Mouse (Mus musculus) heart, adult 2 months (tissue): ENCODE data around the gene Dcaf8. TPM values are rescaled to one million over a fixed set of nuclear protein-coding genes. Genes with fewer than 3 reads are reported as not detected.

Experiments used
- DNase-seq, 2 experiments: peaks; one replicate each; pipeline ENCODE4 v3.0.0; 2021
- H3K27ac ChIP-seq: fragments of 200-600 bp; 2 replicates; pipeline ENCODE4 v1.8.1; 2022
- H3K27me3 ChIP-seq: fragments of 200-500 bp; 2 replicates; pipeline ENCODE4 v1.6.1; 2012; ENCODE audit warnings: mild to moderate bottlenecking, low read length, inconsistent platforms, mixed read lengths; ENCODE audit not compliant: control insufficient read depth, insufficient read depth
- H3K36me3 ChIP-seq: fragments of 200-500 bp; 2 replicates; pipeline ENCODE4 v1.6.1; 2012; ENCODE audit warnings: low read length, inconsistent platforms; ENCODE audit not compliant: control insufficient read depth, insufficient read depth
- H3K4me1 ChIP-seq: fragments of 200-500 bp; 2 replicates; pipeline ENCODE4 v1.6.1; 2011; ENCODE audit warnings: low read length; ENCODE audit not compliant: control insufficient read depth, insufficient read depth
- H3K4me3 ChIP-seq: fragments of 200-600 bp; 2 replicates; pipeline ENCODE4 v1.8.1; 2022
- H3K79me2 ChIP-seq: fragments of 200-500 bp; replicated peaks from 2 replicates; pipeline ENCODE4 v1.6.1; 2012; ENCODE audit warnings: mild to moderate bottlenecking, inconsistent platforms, low read length, moderate library complexity, mixed read lengths; ENCODE audit not compliant: control insufficient read depth, insufficient read depth
- H3K9ac ChIP-seq: fragments of 200-500 bp; 2 replicates; pipeline ENCODE4 v1.6.1; 2012; ENCODE audit warnings: low read depth, mild to moderate bottlenecking, control low read depth, inconsistent platforms, low read length, mixed read lengths
- CTCF ChIP-seq: fragments of 200-600 bp; IDR thresholded peaks from 2 replicates; pipeline ENCODE4 v1.8.1; 2022; ENCODE audit warnings: antibody characterized with exemption, mild to moderate bottlenecking, moderate library complexity
- EP300 ChIP-seq: fragments of 200-500 bp; IDR thresholded peaks from 2 replicates; pipeline ENCODE4 v1.6.1; 2011; ENCODE audit warnings: low read depth, low read length, control low read depth; ENCODE audit not compliant: insufficient read depth
- POLR2A ChIP-seq: fragments of 200-500 bp; IDR thresholded peaks from 2 replicates; pipeline ENCODE4 v1.6.1; 2011; ENCODE audit warnings: mild to moderate bottlenecking, low read depth, low read length, control low read depth; ENCODE audit not compliant: insufficient read depth
- WGBS: fragments of 180-500 bp; shearing (Covaris S2); methylation state at CpG from one replicate; pipeline ENCODE4 v1.1.7; 2018; 5-methylcytosine and 5-hydroxymethylcytosine counted together
- intact Hi-C: fragments of 180-260 bp; cut with DNase I; formaldehyde crosslinking; loops from one replicate; pipeline ENCODE4 v1.15.1; 2025
- polyA plus RNA-seq: library from polyadenylated mRNA; depleted of rRNA; stranded (reverse); fragments of >200 nt; gene quantifications from 2 replicates; pipeline ENCODE4 v1.2.3, GENCODE M21; 2012
- total RNA-seq, 2 experiments: library from RNA; stranded (reverse); gene quantifications; 2 replicates each; pipeline ENCODE4 v1.2.3; 2021

The Dcaf8 gene
- total and polyA plus RNA-seq, 3 experiments = 62.7 to 116 (median 100) TPM

DNA sequence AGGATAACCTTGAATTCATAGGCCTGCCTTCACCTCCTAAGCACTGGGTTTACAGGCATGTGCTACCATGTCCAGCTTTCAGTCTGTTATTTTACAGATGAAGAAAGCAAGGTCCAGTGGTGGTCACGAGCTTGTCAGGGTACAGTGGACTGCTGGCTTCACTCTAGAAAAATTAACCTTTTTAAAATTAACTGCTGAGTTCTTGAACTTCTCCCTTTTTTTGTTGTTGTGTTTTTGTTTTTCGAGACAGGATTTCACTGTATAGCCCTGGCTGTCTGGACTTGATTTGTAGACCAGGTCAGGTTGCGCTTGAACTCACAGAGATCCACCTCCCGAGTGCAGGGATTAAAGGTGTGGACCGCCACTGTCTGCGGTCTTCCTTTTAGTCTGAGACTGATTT lies 15.1 kb downstream of the Dcaf8 start:
- TF ChIP-seq EP300 = no peak
- no peak for TF ChIP-seq CTCF
- TF ChIP-seq POLR2A = no peak
- DNase-seq = no peak
- peaks cover 22% of the 10 kb centered on the region for H3K36me3 ChIP-seq
- H3K4me1 ChIP-seq = peaks cover 1% of the 10 kb centered on the region
- no peak overlapping the region for H3K27ac ChIP-seq
- no peaks in the 10 kb centered on the region for H3K27me3 ChIP-seq
- H3K79me2 ChIP-seq = peaks cover 5% of the 10 kb centered on the region; the same call in 1 of the 2 replicates
- 90% methylated on average over 6 of the region's 6 CpGs for WGBS
- no peak overlapping the region for H3K9ac ChIP-seq
- H3K4me3 ChIP-seq = no peak overlapping the region
- intact Hi-C loops = loop anchor here (1.0 to 5.0 kb wide), 4 partner anchors 34 to 147 kb away; no protein-coding TSS in a partner anchor

GRCm38 (mm10) chr1:172167911-172168310 lies 20.0 kb downstream of the Dcaf8 start:
- Histone ChIP-seq H3K9ac (no peak overlapping the region), H3K27ac (no peak overlapping the region), H3K4me1 (peaks cover 2% of the 10 kb centered on the region; the same call in 1 of the 2 replicates), H3K27me3 (no peaks in the 10 kb centered on the region), H3K4me3 (no peak overlapping the region), H3K79me2 (peaks cover 3% of the 10 kb centered on the region), H3K36me3 (peaks cover 13% of the 10 kb centered on the region)
- intact Hi-C loops = no loop called here
- TF ChIP-seq CTCF (no peak), EP300 (no peak), POLR2A (no peak)
- 89% methylated on average over 5 of the region's 5 CpGs for WGBS
- DNase-seq = no peak

- H3K79me2 ChIP-seq = peaks cover 3% of the 10 kb centered on the region
- H3K27ac ChIP-seq = no peak overlapping the region
- no peak overlapping the region for H3K9ac ChIP-seq
- peaks cover 20% of the 10 kb centered on the region for H3K36me3 ChIP-seq
- no peak for DNase-seq
- no peaks in the 10 kb centered on the region for H3K27me3 ChIP-seq
- H3K4me1 ChIP-seq = peaks cover 2% of the 10 kb centered on the region; the same call in 1 of the 2 replicates
- no peak for TF ChIP-seq EP300
- TF ChIP-seq POLR2A = no peak
- TF ChIP-seq CTCF = no peak
- no peak overlapping the region for H3K4me3 ChIP-seq
- WGBS = 89% methylated on average over 5 of the region's 5 CpGs
- intact Hi-C loops = no loop called here
Measured at GRCm38 (mm10) chr1:172169809-172170208, 21.9 kb downstream of the Dcaf8 start.

DNA sequence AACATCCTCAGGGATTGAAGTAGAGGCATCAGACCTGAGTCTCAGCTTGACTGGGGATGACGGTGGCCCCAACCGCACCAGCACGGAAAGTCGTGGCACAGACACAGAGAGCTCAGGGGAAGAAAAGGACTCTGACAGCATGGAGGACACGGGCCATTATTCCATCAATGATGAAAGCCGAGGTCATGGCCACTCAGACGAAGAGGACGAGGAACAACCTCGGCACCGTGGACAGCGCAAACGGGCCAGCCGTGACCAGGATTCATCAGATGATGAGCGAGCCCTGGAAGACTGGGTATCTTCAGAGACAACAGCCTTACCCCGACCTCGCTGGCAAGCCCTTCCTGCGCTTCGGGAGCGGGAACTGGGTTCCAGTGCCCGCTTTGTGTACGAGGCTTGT lies 24.5 kb downstream of the Dcaf8 start:
- Histone ChIP-seq H3K27ac (no peak overlapping the region), H3K4me3 (no peak overlapping the region), H3K27me3 (no peaks in the 10 kb centered on the region), H3K9ac (no peak overlapping the region), H3K4me1 (peaks cover 2% of the 10 kb centered on the region; the same call in 1 of the 2 replicates), H3K36me3 (peaks cover 30% of the 10 kb centered on the region), H3K79me2 (peaks cover 3% of the 10 kb centered on the region)
- 90% methylated on average over 21 of the region's 21 CpGs for WGBS
- DNase-seq = no peak
- TF ChIP-seq POLR2A (no peak), CTCF (no peak), EP300 (no peak)
- intact Hi-C loops = no loop called here

DNA sequence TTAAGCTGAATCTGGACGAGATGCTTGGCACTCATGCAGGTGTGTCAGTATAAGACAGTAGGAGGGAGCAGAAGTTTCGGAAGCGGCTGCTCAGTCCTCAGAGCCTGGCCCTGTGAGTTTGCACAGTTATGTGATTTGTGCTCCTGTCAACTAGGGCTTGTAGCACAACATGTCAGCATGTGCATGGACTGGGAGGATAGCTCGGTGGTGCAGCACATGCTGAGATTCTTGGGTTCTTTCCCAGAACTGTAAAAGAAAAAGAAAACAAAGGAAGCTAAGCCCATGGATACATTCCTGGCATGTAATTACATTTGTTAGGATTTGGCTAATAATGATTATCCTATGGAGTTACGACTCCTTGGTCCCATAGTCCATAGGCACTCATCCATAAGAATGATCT lies 25.3 kb downstream of the Dcaf8 start:
- TF ChIP-seq CTCF = no peak
- no peak for TF ChIP-seq EP300
- TF ChIP-seq POLR2A = no peak
- Histone ChIP-seq H3K36me3 (peaks cover 32% of the 10 kb centered on the region), H3K79me2 (peaks cover 3% of the 10 kb centered on the region), H3K27ac (no peak overlapping the region), H3K4me1 (peaks cover 2% of the 10 kb centered on the region; the same call in 1 of the 2 replicates), H3K27me3 (no peaks in the 10 kb centered on the region), H3K9ac (no peak overlapping the region), H3K4me3 (no peak overlapping the region)
- intact Hi-C loops = no loop called here
- no peak for DNase-seq
- 77% methylated on average over 5 of the region's 5 CpGs for WGBS

GRCm38 (mm10) chr1:172177791-172178190 lies 29.9 kb downstream of the Dcaf8 start:
- Histone ChIP-seq H3K36me3 (peaks cover 44% of the 10 kb centered on the region), H3K27me3 (no peaks in the 10 kb centered on the region), H3K9ac (no peak overlapping the region), H3K27ac (no peak overlapping the region), H3K79me2 (no peaks in the 10 kb centered on the region; the same call in 1 of the 2 replicates), H3K4me1 (peaks cover 2% of the 10 kb centered on the region), H3K4me3 (no peak overlapping the region)
- no peak for DNase-seq
- no peak for TF ChIP-seq EP300
- TF ChIP-seq CTCF = no peak
- WGBS = 67% methylated on average over 7 of the region's 7 CpGs
- intact Hi-C loops = no loop called here
